Mouse (Mus musculus) testis, adult 2 months (tissue): ENCODE results near the gene Fam92b.

Experiments used
- CTCF ChIP-seq: fragments of 200-500 bp; IDR thresholded peaks from 2 replicates; pipeline ENCODE4 v1.5.1; 2012; ENCODE audit warnings: low read depth, mild to moderate bottlenecking, inconsistent platforms, low read length, moderate library complexity; ENCODE audit not compliant: control insufficient read depth, insufficient read depth, insufficient replicate concordance
- POLR2A ChIP-seq: fragments of 200-500 bp; IDR thresholded peaks from 2 replicates; pipeline ENCODE4 v1.6.1; 2012; ENCODE audit warnings: low read depth, mild to moderate bottlenecking, inconsistent platforms, low read length, moderate library complexity; ENCODE audit not compliant: control insufficient read depth

DNA sequence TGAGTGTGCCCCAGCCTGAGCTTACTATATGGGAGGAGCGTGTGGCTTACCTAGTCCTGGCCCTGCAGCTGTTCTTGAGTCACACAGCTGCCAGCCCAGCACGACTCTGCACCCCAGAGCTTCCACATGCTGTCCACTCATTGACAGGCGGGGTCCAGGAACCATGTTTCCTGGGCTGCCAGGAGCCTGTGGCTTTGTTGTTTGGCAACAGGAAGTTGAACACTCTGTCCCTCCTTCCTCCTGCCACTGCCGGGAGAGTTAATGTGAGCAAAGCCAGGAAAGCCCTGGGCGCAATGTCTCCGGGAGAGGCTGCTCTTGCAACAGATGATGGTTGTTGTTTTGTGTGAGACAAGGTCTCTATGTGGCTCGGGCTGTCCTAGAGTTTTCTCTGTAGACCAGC is 24.6 kb downstream of the Fam92b start:
- TF ChIP-seq CTCF (no peak), POLR2A (no peak)
